Mouse (Mus musculus) small intestine, adult 2 months (tissue): ENCODE measurements around the gene Prss50.

Experiments used
- CTCF ChIP-seq: fragments of 200-500 bp; IDR thresholded peaks from 2 replicates; pipeline ENCODE4 v1.5.1; 2012; ENCODE audit warnings: low read depth, mild to moderate bottlenecking, control low read depth, inconsistent platforms, low read length, moderate library complexity, mixed read lengths; ENCODE audit not compliant: insufficient replicate concordance, insufficient read length; ENCODE audit errors: extremely low read depth
- POLR2A ChIP-seq: fragments of 200-500 bp; IDR thresholded peaks from 2 replicates; pipeline ENCODE4 v1.6.1; 2012; ENCODE audit warnings: low read depth, mild to moderate bottlenecking, control low read depth, inconsistent platforms, low read length, moderate library complexity

DNA sequence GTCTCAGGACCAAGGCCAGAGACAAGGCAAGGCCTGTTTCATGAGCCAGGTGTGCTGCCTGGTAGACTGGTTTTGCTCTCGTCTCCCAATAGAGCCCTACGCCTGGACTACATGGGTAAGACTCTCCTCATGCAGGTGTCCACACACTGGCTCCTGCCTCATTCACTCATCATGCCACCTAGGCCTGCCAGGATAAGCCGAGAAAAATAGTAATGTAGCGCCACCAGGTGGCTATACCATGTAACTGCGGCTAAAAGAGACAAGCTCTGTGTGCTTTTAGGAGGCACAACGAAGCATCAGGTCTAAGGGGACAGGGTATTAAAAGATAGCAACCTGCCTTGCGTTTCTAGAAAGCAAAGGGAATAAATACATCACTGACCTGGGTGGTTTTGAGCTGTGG is 13.3 kb downstream of the Prss50 start:
- no peak for TF ChIP-seq POLR2A
- TF ChIP-seq CTCF: peak; percentile 69; the same call in 1 of the 2 replicates
